Mouse (Mus musculus): ENCODE results near the gene Pfas.
"Not testable (repeated sequence)": the region's sequence is repeated elsewhere in the genome, so short reads cannot be mapped to it uniquely, and the experiment has no call there.

The Pfas gene

GRCm38 (mm10) chr11:69012071-69012601 lies 3.9 kb upstream of the Pfas start:
- DNase-seq = peak; percentile 75 to 84

GRCm38 (mm10) chr11:69011445-69011844 lies 3.2 kb upstream of the Pfas start:
- not testable (repeated sequence) for DNase-seq

- DNase-seq = no peak
These were observed 2.4 kb upstream of the Pfas start for GRCm38 (mm10) chr11:69010400-69011323.

GRCm38 (mm10) chr11:69009508-69009907 lies 1.2 kb upstream of the Pfas start:
- no peak for DNase-seq

- not testable (repeated sequence) for DNase-seq
These were observed 1.7 kb downstream of the Pfas start for GRCm38 (mm10) chr11:69006575-69006974.

GRCm38 (mm10) chr11:69005193-69005592 lies 3.1 kb downstream of the Pfas start:
- no peak for DNase-seq

- no peak for DNase-seq
These were observed 4.7 kb downstream of the Pfas start for GRCm38 (mm10) chr11:69003592-69003991.

GRCm38 (mm10) chr11:69002782-69003181 lies 5.5 kb downstream of the Pfas start:
- DNase-seq = not testable (repeated sequence)

- DNase-seq = no peak
These were observed 11.2 kb downstream of the Pfas start for GRCm38 (mm10) chr11:68997080-68997479.

- DNase-seq = peak in 1 of 2 experiments; percentile 18
These were observed 13.9 kb downstream of the Pfas start for GRCm38 (mm10) chr11:68994377-68994776.

- no peak for DNase-seq
These were observed 15.1 kb downstream of the Pfas start for GRCm38 (mm10) chr11:68993122-68993521.

GRCm38 (mm10) chr11:68988341-68988740 lies 19.9 kb downstream of the Pfas start:
- DNase-seq = no peak

GRCm38 (mm10) chr11:68987365-68987882 lies 20.8 kb downstream of the Pfas start:
- no peak for DNase-seq

- peak; percentile 71 to 79 for DNase-seq
These were observed 25.5 kb downstream of the Pfas start for GRCm38 (mm10) chr11:68982639-68983369.

GRCm38 (mm10) chr11:68980919-68981318 lies 27.3 kb downstream of the Pfas start:
- no peak for DNase-seq

- DNase-seq = no peak
These were observed 28.9 kb downstream of the Pfas start for GRCm38 (mm10) chr11:68979320-68979733.

- no peak for DNase-seq
These were observed 32.7 kb downstream of the Pfas start for GRCm38 (mm10) chr11:68975601-68976000.

- no peak for DNase-seq
These were observed 33.2 kb downstream of the Pfas start, which contains the start of gene Rangrf for GRCm38 (mm10) chr11:68975085-68975484. Gene Rangrf, minus strand, starts transcription at chr11:68975185.

- DNase-seq = no peak
These were observed 34.2 kb downstream of the Pfas start for GRCm38 (mm10) chr11:68974059-68974450.

- DNase-seq = peak; percentile 74 to 78
These were observed 34.8 kb downstream of the Pfas start for GRCm38 (mm10) chr11:68973250-68974058.

GRCm38 (mm10) chr11:68970232-68970631 lies 38.0 kb downstream of the Pfas start:
- no peak for DNase-seq

- no peak for DNase-seq
These were observed 39.5 kb downstream of the Pfas start for GRCm38 (mm10) chr11:68968752-68969151.
